Mouse (Mus musculus): ENCODE results near the gene Hps6. TPM values are rescaled to one million over a fixed set of nuclear protein-coding genes. Genes with fewer than 3 reads are reported as not detected.

Hps6 gene
- polyA plus RNA-seq, 1 experiment from 2014 or later = 11.1 TPM

GRCm38 (mm10) chr19:45997785-45998693 lies 5.3 kb upstream of the Hps6 start, which contains the start of gene Armh3:
Armh3 (minus strand) TSS chr19:45998488.
- ATAC-seq (ENCODE audit: low read depth) = peak; percentile 97
- WGBS = under 1% methylated on average over 71 of the region's 76 CpGs

GRCm38 (mm10) chr19:45998694-45999217 lies 4.6 kb upstream of the Hps6 start:
- H3K4me2 ChIP-seq (ENCODE audit: low read depth, low read length) = peak overlapping the region; percentile 69
- 7% methylated on average over 8 of the region's 8 CpGs for WGBS
- peaks cover 8% of the 10 kb centered on the region for H3K36me3 ChIP-seq (ENCODE audit: control insufficient read depth, insufficient read depth, low read length)
- no peak overlapping the region for H3K27ac ChIP-seq (ENCODE audit: low read length)
- peak overlapping the region; percentile 61; the same call in 1 of the 2 replicates for H3K9ac ChIP-seq (ENCODE audit: low read length)
- peaks cover 2% of the 10 kb centered on the region; the same call in 1 of the 2 replicates for H3K4me1 ChIP-seq (replicated peaks; ENCODE audit: control insufficient read depth, insufficient read depth, low read length)
- peak; percentile 4; the same call in 1 of the 2 replicates for ATAC-seq (ENCODE audit: low read depth)
- H3K9me3 ChIP-seq (ENCODE audit: control insufficient read depth, low read length) = peaks cover 6% of the 10 kb centered on the region
- H3K27me3 ChIP-seq (ENCODE audit: control insufficient read depth, insufficient read depth, low read depth, low read length) = no peaks in the 10 kb centered on the region
- H3K4me3 ChIP-seq (ENCODE audit: low read length) = peak overlapping the region; percentile 83

More at GRCm38 (mm10) chr19:45997785-45998693, 5.3 kb upstream of the Hps6 start, which contains the start of gene Armh3:
- Histone ChIP-seq H3K4me1 (replicated peaks; ENCODE audit: control insufficient read depth, insufficient read depth, low read length) (0 out of 2 replicates have a peak, but pooled peaks cover 2% of the 10 kb centered on the region), H3K27ac (ENCODE audit: low read length) (peak within 1 kb of the TSS; percentile 93), H3K9me3 (ENCODE audit: control insufficient read depth, low read length) (peaks cover 6% of the 10 kb centered on the region), H3K9ac (ENCODE audit: low read length) (peak within 1 kb of the TSS; percentile 94), H3K36me3 (ENCODE audit: control insufficient read depth, insufficient read depth, low read length) (peaks cover 8% of the 10 kb centered on the region), H3K4me2 (ENCODE audit: low read depth, low read length) (peak within 1 kb of the TSS; percentile 69), H3K27me3 (ENCODE audit: control insufficient read depth, insufficient read depth, low read depth, low read length) (no peaks in the 10 kb centered on the region), H3K4me3 (ENCODE audit: low read length) (peak within 1 kb of the TSS; percentile 83)

GRCm38 (mm10) chr19:45999378-45999777 lies 3.9 kb upstream of the Hps6 start:
- ATAC-seq (ENCODE audit: low read depth) = no peak
- WGBS = 57% methylated on average over 1 of the region's 1 CpGs
- peaks cover 8% of the 10 kb centered on the region for H3K36me3 ChIP-seq (ENCODE audit: control insufficient read depth, insufficient read depth, low read length)
- peaks cover 8% of the 10 kb centered on the region for H3K4me1 ChIP-seq (replicated peaks; ENCODE audit: control insufficient read depth, insufficient read depth, low read length)
- H3K4me3 ChIP-seq (ENCODE audit: low read length) = no peak overlapping the region
- no peaks in the 10 kb centered on the region for H3K27me3 ChIP-seq (ENCODE audit: control insufficient read depth, insufficient read depth, low read depth, low read length)
- H3K4me2 ChIP-seq (ENCODE audit: low read depth, low read length) = no peak overlapping the region
- H3K27ac ChIP-seq (ENCODE audit: low read length) = no peak overlapping the region
- H3K9me3 ChIP-seq (ENCODE audit: control insufficient read depth, low read length) = peaks cover 5% of the 10 kb centered on the region
- no peak overlapping the region for H3K9ac ChIP-seq (ENCODE audit: low read length)

- ATAC-seq (ENCODE audit: low read depth) = no peak
- H3K27me3 ChIP-seq (ENCODE audit: control insufficient read depth, insufficient read depth, low read depth, low read length) = no peaks in the 10 kb centered on the region
- peaks cover 12% of the 10 kb centered on the region for H3K4me1 ChIP-seq (replicated peaks; ENCODE audit: control insufficient read depth, insufficient read depth, low read length)
- 78% methylated on average over 9 of the region's 9 CpGs for WGBS
- no peak overlapping the region for H3K4me2 ChIP-seq (ENCODE audit: low read depth, low read length)
- no peak overlapping the region for H3K4me3 ChIP-seq (ENCODE audit: low read length)
- H3K9ac ChIP-seq (ENCODE audit: low read length) = no peak overlapping the region
- H3K9me3 ChIP-seq (ENCODE audit: control insufficient read depth, low read length) = no peaks in the 10 kb centered on the region
- no peaks in the 10 kb centered on the region for H3K36me3 ChIP-seq (ENCODE audit: control insufficient read depth, insufficient read depth, low read length)
- no peak overlapping the region for H3K27ac ChIP-seq (ENCODE audit: low read length)
Observed at GRCm38 (mm10) chr19:46002279-46002678, 1.0 kb upstream of the Hps6 start.

- H3K27ac ChIP-seq (ENCODE audit: low read length) = no peak overlapping the region
- no peak overlapping the region for H3K9ac ChIP-seq (ENCODE audit: low read length)
- no peak overlapping the region for H3K4me3 ChIP-seq (ENCODE audit: low read length)
- WGBS = 80% methylated on average over 17 of the region's 17 CpGs
- peaks cover 3% of the 10 kb centered on the region; the same call in 1 of the 2 replicates for H3K36me3 ChIP-seq (ENCODE audit: control insufficient read depth, insufficient read depth, low read length)
- no peak for ATAC-seq (ENCODE audit: low read depth)
- no peaks in the 10 kb centered on the region for H3K27me3 ChIP-seq (ENCODE audit: control insufficient read depth, insufficient read depth, low read depth, low read length)
- H3K4me1 ChIP-seq (replicated peaks; ENCODE audit: control insufficient read depth, insufficient read depth, low read length) = peaks cover 10% of the 10 kb centered on the region
- no peaks in the 10 kb centered on the region for H3K9me3 ChIP-seq (ENCODE audit: control insufficient read depth, low read length)
- no peak overlapping the region for H3K4me2 ChIP-seq (ENCODE audit: low read depth, low read length)
Observed at GRCm38 (mm10) chr19:46004814-46005466, 1.6 kb downstream of the Hps6 start.

- H3K9ac ChIP-seq (ENCODE audit: low read length) = no peak overlapping the region
- H3K4me1 ChIP-seq (replicated peaks; ENCODE audit: control insufficient read depth, insufficient read depth, low read length) = peaks cover 10% of the 10 kb centered on the region
- peaks cover 3% of the 10 kb centered on the region; the same call in 1 of the 2 replicates for H3K36me3 ChIP-seq (ENCODE audit: control insufficient read depth, insufficient read depth, low read length)
- H3K27ac ChIP-seq (ENCODE audit: low read length) = no peak overlapping the region
- H3K4me3 ChIP-seq (ENCODE audit: low read length) = no peak overlapping the region
- no peak for ATAC-seq (ENCODE audit: low read depth)
- 86% methylated on average over 7 of the region's 7 CpGs for WGBS
- H3K27me3 ChIP-seq (ENCODE audit: control insufficient read depth, insufficient read depth, low read depth, low read length) = no peaks in the 10 kb centered on the region
- no peaks in the 10 kb centered on the region for H3K9me3 ChIP-seq (ENCODE audit: control insufficient read depth, low read length)
- no peak overlapping the region for H3K4me2 ChIP-seq (ENCODE audit: low read depth, low read length)
Observed at GRCm38 (mm10) chr19:46005680-46006079, 2.4 kb downstream of the Hps6 start.

- ATAC-seq (ENCODE audit: low read depth) = peak; percentile 95
- 30% methylated on average over 12 of the region's 12 CpGs for WGBS
- H3K27me3 ChIP-seq (ENCODE audit: control insufficient read depth, insufficient read depth, low read depth, low read length) = no peaks in the 10 kb centered on the region
- no peaks in the 10 kb centered on the region for H3K9me3 ChIP-seq (ENCODE audit: control insufficient read depth, low read length)
- H3K4me1 ChIP-seq (replicated peaks; ENCODE audit: control insufficient read depth, insufficient read depth, low read length) = no peaks in the 10 kb centered on the region
- no peak overlapping the region for H3K9ac ChIP-seq (ENCODE audit: low read length)
- no peak overlapping the region for H3K4me3 ChIP-seq (ENCODE audit: low read length)
- no peak overlapping the region for H3K27ac ChIP-seq (ENCODE audit: low read length)
- H3K4me2 ChIP-seq (ENCODE audit: low read depth, low read length) = no peak overlapping the region
- no peaks in the 10 kb centered on the region for H3K36me3 ChIP-seq (ENCODE audit: control insufficient read depth, insufficient read depth, low read length)
Observed at GRCm38 (mm10) chr19:46014572-46015178, 11.4 kb downstream of the Hps6 start.

- H3K4me2 ChIP-seq (ENCODE audit: low read depth, low read length) = no peak overlapping the region
- no peaks in the 10 kb centered on the region for H3K36me3 ChIP-seq (ENCODE audit: control insufficient read depth, insufficient read depth, low read length)
- no peak overlapping the region for H3K27ac ChIP-seq (ENCODE audit: low read length)
- H3K4me3 ChIP-seq (ENCODE audit: low read length) = no peak overlapping the region
- ATAC-seq (ENCODE audit: low read depth) = no peak
- H3K9ac ChIP-seq (ENCODE audit: low read length) = no peak overlapping the region
- no peaks in the 10 kb centered on the region for H3K4me1 ChIP-seq (replicated peaks; ENCODE audit: control insufficient read depth, insufficient read depth, low read length)
- no peaks in the 10 kb centered on the region for H3K9me3 ChIP-seq (ENCODE audit: control insufficient read depth, low read length)
- WGBS = 61% methylated on average over 2 of the region's 2 CpGs
- no peaks in the 10 kb centered on the region for H3K27me3 ChIP-seq (ENCODE audit: control insufficient read depth, insufficient read depth, low read depth, low read length)
Observed at GRCm38 (mm10) chr19:46016023-46016422, 12.7 kb downstream of the Hps6 start.

Data from lung, embryonic 16.5 days (tissue).